Comparison of ENCODE assay signal across 8 mouse cellular contexts in genomic region chr19:37207303-37208175, GRCm38 (mm10). TPM values are rescaled to one million over a fixed set of nuclear protein-coding genes. Genes with fewer than 3 reads are reported as not detected.
DNase-seq lines count a peak whose midpoint lies in the region; ATAC-seq lines count a peak whose summit lies in the region.

Gene March5, plus strand, starts transcription at chr19:37207543.

- peak; percentile 98 for ATAC-seq in cerebellum, adult (ENCODE audit: insufficient number of reproducible peaks, low FRiP score, low TSS enrichment)
- peak; percentile 99 for ATAC-seq in forebrain, embryonic 14.5 days
- ATAC-seq in liver, embryonic 16.5 days (ENCODE audit: low read depth), result peak; percentile 90
- peak; percentile 100 for ATAC-seq in neural tube, embryonic 13.5 days (ENCODE audit: low read depth)

- peak within 1 kb of the TSS; percentile 81 for H3K27ac ChIP-seq in forebrain, embryonic 14.5 days (ENCODE audit: low read depth, low read length)
- peak within 1 kb of the TSS; percentile 91 for H3K27ac ChIP-seq in liver, embryonic 16.5 days (ENCODE audit: low read length)
- H3K27ac ChIP-seq in neural tube, embryonic 13.5 days (replicated peaks), result peak within 1 kb of the TSS; percentile 88

- peak within 1 kb of the TSS; percentile 83 for H3K4me2 ChIP-seq in forebrain, embryonic 14.5 days (ENCODE audit: low read length)
- peak within 1 kb of the TSS; percentile 69 for H3K4me2 ChIP-seq in liver, embryonic 16.5 days (ENCODE audit: low read depth, low read length)
- H3K4me2 ChIP-seq in neural tube, embryonic 13.5 days, result peak within 1 kb of the TSS; percentile 78

- peaks cover 24% of the 10 kb centered on the region for H3K36me3 ChIP-seq in forebrain, embryonic 14.5 days (ENCODE audit: control insufficient read depth, insufficient read depth, low read length)
- H3K36me3 ChIP-seq in liver, embryonic 16.5 days (ENCODE audit: control insufficient read depth, insufficient read depth), result peaks cover 17% of the 10 kb centered on the region
- peaks cover 21% of the 10 kb centered on the region for H3K36me3 ChIP-seq in neural tube, embryonic 13.5 days

- DNase-seq in ES-CJ7 (ENCODE audit: low read depth, low spot score), result peak; percentile 79
- peak; percentile 91 for DNase-seq in forebrain, embryonic 14.5 days (ENCODE audit: low spot score)
- DNase-seq in heart, postnatal 10 days, result peak; percentile 91 to 93
- peak; percentile 44 for DNase-seq in large intestine, adult 2 months (ENCODE audit: low read depth, low spot score)
- peak; percentile 77 for DNase-seq in telencephalon, adult 2 months (ENCODE audit: low read depth, low spot score)

- intact Hi-C loops in heart, postnatal 10 days (cut with DNase I), result loop anchor here (1.0 to 2.0 kb wide), 2 partner anchors 32 to 157 kb away; no protein-coding TSS in a partner anchor

- H3K4me3 ChIP-seq in forebrain, embryonic 14.5 days (ENCODE audit: low read depth, low read length), result peak within 1 kb of the TSS; percentile 99
- H3K4me3 ChIP-seq in liver, embryonic 16.5 days (ENCODE audit: low read depth, low read length), result peak within 1 kb of the TSS; percentile 77
- peak within 1 kb of the TSS; percentile 100 for H3K4me3 ChIP-seq in neural tube, embryonic 13.5 days

- H3K4me1 ChIP-seq in forebrain, embryonic 14.5 days (ENCODE audit: control insufficient read depth, insufficient read depth, low read length), result peaks cover 14% of the 10 kb centered on the region
- H3K4me1 ChIP-seq in liver, embryonic 16.5 days (ENCODE audit: control insufficient read depth, low read depth, low read length), result peaks cover 37% of the 10 kb centered on the region
- H3K4me1 ChIP-seq in neural tube, embryonic 13.5 days (replicated peaks), result peaks cover 21% of the 10 kb centered on the region

- under 1% methylated on average over 61 of the region's 94 CpGs for WGBS in forebrain, embryonic 14.5 days
- WGBS in large intestine, adult 2 months, result under 1% methylated on average over 94 of the region's 94 CpGs
- WGBS in liver, embryonic 16.5 days (ENCODE audit: insufficient replicate concordance), result under 1% methylated on average over 82 of the region's 94 CpGs
- under 1% methylated on average over 92 of the region's 94 CpGs for WGBS in neural tube, embryonic 13.5 days

- no peaks in the 10 kb centered on the region for H3K9me3 ChIP-seq in forebrain, embryonic 14.5 days (replicated peaks; ENCODE audit: control insufficient read depth, low read length)
- no peaks in the 10 kb centered on the region for H3K9me3 ChIP-seq in liver, embryonic 16.5 days (replicated peaks; ENCODE audit: control insufficient read depth, low read length)
- no peaks in the 10 kb centered on the region for H3K9me3 ChIP-seq in neural tube, embryonic 13.5 days

- no peaks in the 10 kb centered on the region for H3K27me3 ChIP-seq in forebrain, embryonic 14.5 days (replicated peaks; ENCODE audit: control insufficient read depth, insufficient read depth, low read length)
- no peaks in the 10 kb centered on the region for H3K27me3 ChIP-seq in liver, embryonic 16.5 days (ENCODE audit: control insufficient read depth, insufficient read depth, low read depth, low read length)
- H3K27me3 ChIP-seq in neural tube, embryonic 13.5 days, result no peaks in the 10 kb centered on the region

- H3K9ac ChIP-seq in forebrain, embryonic 14.5 days (ENCODE audit: low read length), result peak within 1 kb of the TSS; percentile 99
- peak within 1 kb of the TSS; percentile 96 for H3K9ac ChIP-seq in liver, embryonic 16.5 days (ENCODE audit: low read depth, low read length)
- H3K9ac ChIP-seq in neural tube, embryonic 13.5 days, result peak within 1 kb of the TSS; percentile 99

RNA-seq across cellular contexts. Expression of gene March5, which starts in this region (rescaled TPM):
- polyA plus RNA-seq in forebrain, embryonic 14.5 days (2014; fragmentation: Nextera tagmentation; extraction: Ambion mirVana), result 127 and 143 TPM in 2 replicates
- total RNA-seq in heart, postnatal 10 days (2021), result 10 to 100 TPM; 85.0 to 95.3 TPM
- polyA plus RNA-seq in large intestine, adult 2 months (2012; rRNA removed), result 20.1 and 27.4 TPM in 2 replicates
- 143 and 145 TPM in 2 replicates for polyA plus RNA-seq in liver, embryonic 16.5 days (2015; fragmentation: Nextera tagmentation; extraction: Ambion mirVana)
- 130 and 134 TPM in 2 replicates for polyA plus RNA-seq in neural tube, embryonic 13.5 days (2015; fragmentation: Nextera tagmentation; extraction: Ambion mirVana)

Comparison
In these comparisons a context has a peak if more than half of its experiments do, and no peak if none do; other contexts are left out.
1. Peak in every context shown above with its lines: DNase-seq, ATAC-seq, H3K4me3 ChIP-seq and H3K27ac ChIP-seq.